Mouse (Mus musculus): Measurements from ENCODE around the gene Btf3. TPM values are rescaled to one million over a fixed set of nuclear protein-coding genes. Genes with fewer than 3 reads are reported as not detected.

Gene Btf3
- total RNA-seq, 1 experiment from 2014 or later, result 2,029 TPM

DNA sequence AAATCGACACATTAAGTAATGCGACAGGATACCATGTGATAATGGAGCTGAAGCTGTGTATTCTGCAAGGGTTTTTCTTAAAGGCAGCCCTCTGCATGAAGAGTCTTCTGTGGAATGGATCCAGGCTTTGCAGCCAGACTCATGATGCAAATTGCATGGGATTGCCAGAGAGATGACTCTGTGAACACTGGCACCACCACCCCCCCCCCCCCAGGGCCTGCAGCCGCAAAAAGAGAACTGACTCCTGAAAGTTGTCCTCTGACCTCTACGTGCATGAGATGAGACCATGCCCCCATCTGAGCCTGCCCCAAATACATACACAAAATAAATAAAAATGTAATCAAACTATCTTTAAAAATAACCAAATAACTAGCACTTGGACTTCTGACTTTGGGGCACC is 32.7 kb upstream of the Btf3 start:
- no peak for ATAC-seq (replicated peaks; ENCODE audit: low read depth, poor library complexity, severe bottlenecking)

DNA sequence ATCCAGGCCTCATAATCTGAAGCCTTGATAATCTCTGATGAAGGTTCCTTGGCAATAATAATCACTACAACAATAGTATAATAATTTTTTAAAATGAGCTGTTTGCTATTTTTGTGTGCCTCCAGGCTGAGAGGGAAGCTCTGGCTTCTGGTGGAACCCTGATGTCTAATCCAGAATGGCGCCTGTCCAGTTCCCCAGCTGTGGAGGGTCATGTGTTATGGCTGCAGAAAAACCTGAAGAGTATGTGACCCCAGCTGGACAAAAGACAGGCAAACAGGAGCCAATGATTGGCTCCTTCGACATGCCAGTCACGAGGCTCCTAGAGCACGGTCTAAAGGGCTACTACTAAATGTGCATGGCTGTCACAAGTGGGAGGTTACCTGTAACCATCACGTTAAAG is 23.7 kb upstream of the Btf3 start:
- no peak for ATAC-seq (replicated peaks; ENCODE audit: low read depth, poor library complexity, severe bottlenecking)

DNA sequence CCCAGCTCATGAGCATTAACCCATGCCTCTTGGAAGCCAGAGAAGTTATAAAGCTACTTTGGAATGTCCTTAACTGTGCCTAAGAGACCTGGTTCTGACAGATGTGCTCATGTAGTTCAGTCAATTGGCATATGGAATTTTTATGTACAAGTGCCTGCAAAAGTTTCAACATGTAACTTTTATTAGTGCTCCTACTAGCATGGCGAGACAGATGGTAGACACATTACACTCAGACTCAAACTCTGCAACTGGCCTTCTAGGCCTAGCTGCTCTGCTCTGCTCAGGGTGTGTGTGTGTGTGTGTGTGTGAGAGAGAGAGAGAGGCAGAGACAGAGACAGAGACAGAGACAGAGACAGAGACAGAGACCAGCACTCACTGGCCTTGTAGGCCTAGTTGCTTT is 19.4 kb upstream of the Btf3 start:
- ATAC-seq (replicated peaks; ENCODE audit: low read depth, poor library complexity, severe bottlenecking), result no peak

DNA sequence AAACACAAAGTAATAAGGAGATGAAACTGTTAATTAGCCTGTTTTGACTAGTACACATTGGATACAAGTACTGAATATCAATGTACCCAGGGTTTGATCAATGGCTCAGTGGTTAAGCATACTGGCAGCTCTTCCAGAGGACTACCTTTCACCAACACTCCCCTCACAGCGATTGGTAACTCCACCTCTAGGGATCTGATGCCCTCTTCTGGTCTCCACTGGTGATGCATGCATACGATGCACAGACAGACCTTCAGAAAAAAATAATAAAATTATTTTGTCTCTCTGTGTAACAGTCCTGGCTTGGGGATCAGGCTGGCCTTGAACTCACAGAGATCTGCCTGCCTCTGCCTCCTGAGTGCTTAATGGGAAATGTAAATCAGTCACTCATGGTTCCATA is 15.3 kb upstream of the Btf3 start:
- peak; percentile 90 for ATAC-seq (replicated peaks; ENCODE audit: low read depth, poor library complexity, severe bottlenecking)

DNA sequence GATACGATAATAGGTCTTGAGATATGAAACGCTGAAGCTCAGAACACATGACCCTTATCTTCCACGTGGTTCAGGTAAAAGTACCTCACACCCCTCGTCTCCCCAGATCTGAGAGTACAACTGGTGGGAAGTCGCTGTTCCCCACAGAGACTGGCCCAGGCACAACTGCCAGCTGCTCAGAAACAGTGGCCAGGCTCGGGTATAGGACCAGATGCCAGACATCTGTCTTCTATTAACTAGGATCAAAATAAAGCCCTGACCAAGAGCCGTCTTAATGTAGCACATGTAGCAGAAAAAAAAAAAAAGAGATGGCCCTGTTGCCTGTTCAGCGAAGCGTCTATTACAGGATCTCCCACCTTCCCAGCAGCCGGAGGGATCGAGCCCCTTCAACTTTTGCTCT is 8.2 kb upstream of the Btf3 start:
- no peak for ATAC-seq (replicated peaks; ENCODE audit: low read depth, poor library complexity, severe bottlenecking)

DNA sequence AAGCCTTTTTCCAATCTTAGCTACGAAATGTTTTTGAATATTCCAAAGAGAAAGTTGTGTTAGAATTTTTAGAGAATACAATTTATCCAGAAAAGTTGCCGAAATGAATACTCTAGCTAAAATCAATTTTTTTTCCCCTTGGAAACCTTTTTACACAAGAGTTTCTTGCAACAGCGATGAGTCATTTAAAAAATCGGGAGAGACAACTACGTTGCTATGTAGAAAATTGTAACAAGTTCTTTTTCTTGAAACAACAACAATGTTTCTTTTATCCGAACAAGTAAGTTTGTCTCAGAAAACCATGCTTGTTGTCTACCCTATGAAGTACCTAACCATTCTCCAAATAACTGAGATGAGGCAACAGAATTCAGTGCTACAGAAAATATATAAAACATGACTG is 1.1 kb upstream of the Btf3 start:
- no peak for ATAC-seq (replicated peaks; ENCODE audit: low read depth, poor library complexity, severe bottlenecking)

DNA sequence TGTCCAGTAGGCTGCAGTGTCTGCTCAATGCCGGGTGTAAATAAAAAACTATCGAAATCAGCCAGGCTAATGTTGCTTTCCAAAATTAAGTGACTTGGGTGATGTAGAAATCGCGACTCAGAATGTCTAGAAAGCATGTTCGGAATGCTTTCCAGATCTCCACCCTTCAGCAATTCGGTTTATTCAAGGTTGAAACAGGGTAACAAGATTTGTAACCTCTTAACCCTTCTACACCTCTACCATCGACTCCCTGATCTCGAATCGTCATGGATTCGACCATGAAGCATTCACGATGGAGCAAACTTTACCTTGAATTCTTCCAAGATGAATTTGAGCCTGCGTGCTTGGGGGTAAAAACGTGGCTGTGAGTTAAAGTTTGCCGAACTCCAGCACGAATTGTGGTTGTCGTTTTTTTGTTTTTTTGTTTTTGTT is 456 bp upstream of the Btf3 start:
- ATAC-seq (replicated peaks; ENCODE audit: low read depth, poor library complexity, severe bottlenecking), result peak; percentile 10

DNA sequence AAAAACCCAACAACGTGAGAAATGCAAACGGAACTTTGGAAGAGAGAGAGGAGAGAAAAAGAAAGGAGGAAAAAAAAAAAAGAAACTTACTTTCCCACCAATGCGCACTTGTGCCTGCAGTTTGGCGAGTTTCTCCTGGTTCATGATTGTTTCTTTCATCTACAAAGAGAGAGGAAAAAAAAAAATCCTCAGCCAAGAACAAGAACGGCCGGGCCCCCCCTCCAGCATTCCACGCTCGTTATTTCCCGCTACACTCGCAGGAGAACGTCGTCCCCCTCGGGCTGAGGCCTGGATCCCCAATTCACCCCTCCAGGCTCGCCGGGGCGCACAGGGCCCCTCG is 696 bp downstream of the Btf3 start:
- no peak for ATAC-seq (replicated peaks; ENCODE audit: low read depth, poor library complexity, severe bottlenecking)

DNA sequence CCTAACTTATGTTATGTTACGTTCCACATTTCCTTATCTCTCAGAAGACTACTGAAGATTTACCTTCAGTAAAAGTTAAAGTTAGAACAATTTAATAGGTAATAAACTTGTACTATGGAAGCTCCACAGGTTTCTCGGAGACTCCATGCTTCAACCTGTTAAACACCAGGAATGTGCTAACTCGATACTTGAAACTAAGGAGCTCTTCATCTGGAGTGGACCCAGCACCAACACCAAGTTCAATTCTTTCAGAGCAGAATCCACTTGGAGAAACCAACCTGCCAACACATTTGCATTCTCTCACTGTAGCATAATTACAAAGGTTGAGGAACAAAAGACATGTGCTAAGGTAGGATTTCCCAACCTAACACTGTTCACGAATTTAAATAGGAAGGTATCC is 1.7 kb downstream of the Btf3 start:
- ATAC-seq (replicated peaks; ENCODE audit: low read depth, poor library complexity, severe bottlenecking), result no peak

DNA sequence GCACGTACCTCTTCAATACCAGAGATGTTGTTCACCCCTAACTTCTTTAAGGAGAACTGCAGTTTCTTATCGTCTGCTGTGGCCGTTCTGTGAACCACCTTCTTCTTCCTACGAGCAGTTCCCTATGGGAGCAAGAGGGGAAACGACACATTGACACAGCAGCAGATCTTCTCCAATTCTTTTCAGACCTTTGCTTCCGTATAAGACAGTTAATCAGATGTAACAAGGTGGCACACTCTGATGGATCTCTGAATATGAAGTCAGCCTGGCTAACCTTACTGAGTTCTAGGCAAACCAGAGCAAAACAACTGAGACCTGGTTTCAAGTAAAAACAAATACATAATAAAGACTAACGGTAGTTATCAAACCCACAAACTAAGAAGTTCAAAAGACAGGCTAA is 3.2 kb downstream of the Btf3 start:
- no peak for ATAC-seq (replicated peaks; ENCODE audit: low read depth, poor library complexity, severe bottlenecking)

DNA sequence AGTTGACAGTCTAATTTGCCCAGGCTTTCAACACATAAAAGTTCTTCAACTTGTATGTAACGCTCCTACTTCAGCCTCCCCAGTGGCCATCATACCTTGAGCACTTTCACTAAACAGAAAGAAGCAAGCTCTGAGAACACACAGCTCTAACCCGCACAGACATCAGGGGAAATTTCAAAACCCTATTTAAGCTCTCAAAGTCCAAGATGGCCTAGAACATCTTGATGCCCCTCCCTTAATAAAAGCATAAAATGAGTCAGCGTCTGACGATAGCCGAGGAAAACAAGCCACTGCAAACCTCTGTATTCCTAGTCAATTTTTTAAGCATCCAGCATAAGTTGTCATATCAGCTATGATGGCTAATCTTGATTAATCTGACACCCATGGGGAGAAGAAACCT is 5.2 kb downstream of the Btf3 start:
- no peak for ATAC-seq (replicated peaks; ENCODE audit: low read depth, poor library complexity, severe bottlenecking)

DNA sequence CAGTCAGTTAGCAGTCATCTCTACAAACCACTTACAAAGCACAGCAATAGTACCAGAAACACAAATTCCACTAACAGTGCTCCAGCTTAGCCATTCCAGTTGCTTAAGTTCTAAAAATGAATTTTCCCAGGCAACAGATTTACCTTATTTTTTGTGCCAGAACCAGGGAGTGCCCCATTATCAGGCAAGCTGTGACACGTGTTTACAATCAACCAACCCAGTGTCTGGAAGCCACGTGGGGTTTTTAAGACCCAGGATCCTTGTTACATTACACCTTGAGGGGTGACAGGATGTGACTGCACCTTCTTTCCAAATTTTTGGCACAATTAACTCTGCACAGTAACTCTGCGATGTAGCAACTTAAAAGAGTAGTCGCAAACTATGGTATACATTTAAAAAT is 8.1 kb downstream of the Btf3 start:
- no peak for ATAC-seq (replicated peaks; ENCODE audit: low read depth, poor library complexity, severe bottlenecking)

DNA sequence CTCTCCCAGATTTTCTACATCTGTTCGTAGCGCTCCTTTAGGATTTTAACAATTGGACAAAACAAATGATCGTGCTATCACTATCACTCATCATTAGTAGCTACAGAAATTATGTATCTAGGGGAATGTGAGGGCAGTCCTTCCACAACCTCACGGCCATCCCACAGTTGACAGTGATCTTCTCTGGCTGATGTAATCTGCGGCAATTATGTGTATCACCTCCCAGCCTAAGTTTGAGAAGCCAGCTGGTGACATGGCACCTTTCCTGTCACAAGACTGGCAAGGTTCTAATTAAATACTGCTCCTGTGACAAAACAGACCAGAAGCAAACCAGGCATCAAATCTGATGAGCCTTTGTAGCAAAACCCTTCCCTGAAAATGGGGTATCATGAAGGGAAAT is 8.8 kb downstream of the Btf3 start:
- ATAC-seq (replicated peaks; ENCODE audit: low read depth, poor library complexity, severe bottlenecking), result no peak

DNA sequence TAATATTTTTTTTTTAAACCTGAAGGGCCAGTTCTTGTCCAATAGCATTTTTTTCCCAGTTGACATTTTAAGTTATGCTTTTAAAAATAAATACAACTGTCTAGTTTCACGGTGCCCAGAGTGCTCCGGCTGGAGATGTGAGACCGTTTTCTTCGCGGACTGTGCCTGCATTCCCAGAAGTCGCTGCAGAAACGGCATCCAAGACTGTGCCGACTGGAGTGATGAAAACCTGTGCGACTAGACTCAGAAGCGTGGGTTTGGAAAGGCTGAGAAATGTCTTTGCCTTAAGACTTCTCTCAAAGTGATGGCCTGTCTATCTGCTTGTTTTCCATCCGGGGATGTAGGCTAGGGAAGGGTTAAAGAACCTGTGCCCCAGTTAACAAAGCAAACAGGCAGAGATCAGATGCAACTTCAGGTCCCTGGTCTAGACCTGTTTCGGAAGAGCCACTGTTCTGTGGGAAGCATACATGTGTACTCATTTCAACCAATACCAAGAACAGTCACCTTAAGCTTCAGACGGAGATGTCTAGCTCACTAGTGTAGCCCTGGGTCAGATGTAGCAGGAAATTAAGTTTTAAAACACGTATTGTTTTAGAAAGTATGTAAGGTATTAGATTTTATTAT is 9.8 kb downstream of the Btf3 start:
- ATAC-seq (replicated peaks; ENCODE audit: low read depth, poor library complexity, severe bottlenecking), result no peak

DNA sequence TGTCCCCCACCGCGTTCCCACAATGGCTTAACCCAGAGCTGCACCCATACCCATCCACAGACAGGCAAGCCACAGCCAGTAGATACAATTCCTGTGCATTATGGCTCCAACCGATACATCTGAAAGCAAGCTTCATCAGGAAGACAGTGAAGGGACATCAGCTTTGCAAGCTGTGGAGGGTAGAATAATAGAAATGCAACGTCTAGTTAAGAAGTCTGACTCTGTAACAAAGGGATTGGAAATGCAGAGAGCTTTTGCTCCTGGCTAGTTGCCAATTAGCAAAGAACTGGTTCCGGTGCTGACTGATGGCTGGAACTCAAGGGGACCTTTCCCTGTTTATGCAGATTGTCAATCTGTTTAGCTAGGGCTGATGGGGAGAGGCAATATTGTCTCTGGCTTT is 10.4 kb downstream of the Btf3 start:
- ATAC-seq (replicated peaks; ENCODE audit: low read depth, poor library complexity, severe bottlenecking), result no peak

DNA sequence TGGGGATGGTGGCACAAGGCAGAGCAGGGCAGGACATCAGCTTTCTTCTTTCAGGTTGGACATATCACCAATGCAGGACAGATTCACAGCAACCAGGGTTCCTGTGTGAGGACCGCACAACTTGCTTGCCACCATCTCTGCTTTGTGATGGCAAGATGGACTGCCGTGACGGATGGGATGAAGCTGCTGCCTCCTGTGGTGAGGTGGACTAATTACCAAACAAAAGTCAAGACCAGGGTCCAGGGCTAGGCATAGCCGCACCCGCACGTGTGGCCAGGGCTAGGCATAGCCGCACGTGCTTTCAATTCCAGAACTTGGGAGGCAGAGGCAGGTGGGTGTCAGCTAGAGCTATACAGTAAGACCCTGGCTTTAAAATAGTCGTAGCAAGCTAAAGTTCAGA is 11.5 kb downstream of the Btf3 start:
- no peak for ATAC-seq (replicated peaks; ENCODE audit: low read depth, poor library complexity, severe bottlenecking)

DNA sequence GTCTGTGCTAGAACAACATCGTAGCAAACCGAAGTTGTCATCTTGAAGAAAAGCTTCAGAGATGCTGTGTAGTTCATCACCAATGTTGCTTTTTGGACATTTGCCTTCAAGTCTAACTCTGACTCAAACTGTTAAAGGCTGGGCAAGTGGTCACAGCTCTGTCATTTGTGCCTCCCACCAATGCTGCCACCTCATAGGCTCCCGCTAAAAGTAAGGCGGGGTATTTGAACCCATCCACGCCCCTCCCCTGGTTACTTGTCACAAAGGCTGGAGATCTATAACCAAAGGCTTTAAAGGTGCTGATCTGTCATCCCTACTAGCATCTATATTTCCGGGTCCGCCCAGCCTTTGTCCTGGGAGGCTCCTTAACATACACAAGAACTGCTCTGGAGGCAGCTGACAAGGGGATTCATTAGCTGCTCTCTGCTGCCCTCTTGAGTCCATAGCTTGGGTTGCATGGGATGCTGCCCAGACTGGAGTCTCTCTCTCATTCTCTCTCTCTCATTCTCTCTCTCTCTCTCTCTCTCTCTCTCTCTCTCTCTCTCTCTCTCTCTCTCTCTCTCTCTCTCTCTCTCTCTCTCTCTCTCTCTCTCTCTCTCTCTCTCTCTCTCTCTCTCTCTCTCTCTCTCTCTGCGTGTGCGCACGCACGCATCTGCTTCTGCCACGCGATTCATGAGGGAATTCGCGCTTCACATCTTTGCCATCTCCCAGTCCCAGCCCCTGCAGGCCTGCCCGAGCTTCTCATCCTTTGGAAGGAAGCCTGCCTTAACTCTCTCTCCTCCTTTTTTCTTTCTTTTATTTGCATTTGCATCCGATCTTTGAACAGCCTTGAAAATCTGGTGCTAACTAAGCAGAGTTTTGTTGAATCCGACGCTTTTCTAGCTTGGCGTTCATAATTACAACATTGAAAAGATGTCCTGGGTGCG is 17.7 kb downstream of the Btf3 start:
- ATAC-seq (replicated peaks; ENCODE audit: low read depth, poor library complexity, severe bottlenecking), result peak; percentile 94

DNA sequence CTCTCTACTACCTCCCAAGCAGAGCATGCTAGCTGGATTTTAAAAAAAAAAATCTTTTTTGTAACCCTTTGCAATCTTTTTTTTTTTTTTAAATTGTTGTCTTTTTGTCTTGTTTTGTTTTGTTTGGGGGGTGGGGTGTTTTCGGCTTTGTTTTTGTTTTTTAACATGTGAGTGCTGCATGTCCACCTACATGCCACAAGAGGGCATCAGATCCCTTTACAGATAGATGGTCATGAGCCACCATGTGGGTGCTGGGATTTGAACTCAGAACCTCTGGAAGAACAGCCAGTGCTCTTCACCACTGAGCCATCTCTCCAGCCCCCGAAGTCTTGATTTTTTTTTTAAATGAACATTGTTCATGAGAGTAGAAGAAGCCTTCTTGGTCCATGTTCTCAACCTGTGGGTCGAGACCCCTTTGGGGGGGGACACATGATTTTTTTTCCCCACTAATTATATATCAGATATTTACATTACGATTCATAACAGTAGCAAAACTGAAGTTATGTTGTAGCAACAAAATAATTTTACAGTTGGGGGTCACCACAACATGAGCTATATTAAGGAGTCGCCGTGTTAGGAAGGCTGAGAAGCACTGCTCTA is 18.8 kb downstream of the Btf3 start:
- no peak for ATAC-seq (replicated peaks; ENCODE audit: low read depth, poor library complexity, severe bottlenecking)

DNA sequence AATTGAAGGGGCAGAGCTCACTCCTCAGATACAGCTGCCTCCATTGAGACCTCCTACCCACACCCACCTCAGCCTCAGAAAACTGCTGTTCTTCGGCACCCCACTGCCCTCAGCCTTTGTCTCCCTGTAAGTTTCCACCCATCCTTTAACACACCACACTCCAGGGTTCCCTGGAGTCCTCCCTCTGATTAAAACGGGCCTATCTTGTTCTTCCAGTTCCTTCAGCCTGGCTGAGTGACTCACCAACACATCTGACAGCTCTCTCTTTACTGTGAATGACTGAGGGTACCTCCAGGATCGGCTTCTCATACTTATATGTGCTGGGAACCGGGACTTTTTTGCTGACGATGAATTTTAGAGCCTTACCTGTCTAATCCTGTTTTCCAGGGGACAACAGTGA is 20.7 kb downstream of the Btf3 start:
- ATAC-seq (replicated peaks; ENCODE audit: low read depth, poor library complexity, severe bottlenecking), result no peak

DNA sequence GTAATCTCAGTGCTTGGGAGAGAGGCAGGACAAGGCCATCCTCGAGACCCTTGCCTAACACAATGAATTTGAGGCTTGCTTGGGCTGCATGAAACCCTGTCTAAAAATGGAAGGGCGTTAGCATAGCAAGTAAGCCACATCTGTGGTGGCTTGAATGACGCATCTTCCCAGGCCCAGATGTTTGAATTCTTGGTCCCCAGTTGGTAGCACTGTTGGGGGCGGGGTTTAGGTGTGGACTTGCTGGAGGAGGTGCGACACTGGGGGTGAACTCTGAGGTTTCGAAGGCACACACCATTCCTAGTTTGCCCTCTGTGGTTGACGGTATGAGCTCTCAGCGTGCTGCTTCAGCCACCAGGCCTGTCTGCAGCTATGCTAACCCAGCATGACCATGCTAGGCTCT is 25.1 kb downstream of the Btf3 start:
- ATAC-seq (replicated peaks; ENCODE audit: low read depth, poor library complexity, severe bottlenecking), result no peak

DNA sequence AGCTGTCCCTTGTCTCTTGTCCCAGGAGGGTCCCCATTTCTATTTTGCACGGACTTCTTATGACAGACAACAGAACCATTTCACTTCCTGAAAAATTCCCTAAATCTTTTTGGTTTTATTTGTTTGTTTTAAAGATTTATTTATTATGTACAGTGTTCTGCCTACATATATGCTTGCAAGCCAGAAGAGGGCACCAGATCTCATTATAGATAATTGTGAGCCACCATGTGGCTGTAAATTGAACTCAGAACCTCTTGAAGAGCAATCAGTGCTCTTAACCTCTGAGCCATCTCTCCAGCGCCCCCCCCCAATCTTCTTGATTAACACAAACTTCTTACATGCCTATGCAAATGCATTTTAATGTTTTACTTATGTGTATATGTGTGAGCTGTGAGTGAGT is 26.1 kb downstream of the Btf3 start:
- no peak for ATAC-seq (replicated peaks; ENCODE audit: low read depth, poor library complexity, severe bottlenecking)

Measured in common myeloid progenitor, adult 5-6 weeks (primary cell).